Mouse (Mus musculus) cerebellum, adult 2 months (tissue): Measurements from ENCODE around the gene Ttll11. TPM values are rescaled to one million over a fixed set of nuclear protein-coding genes. Genes with fewer than 3 reads are reported as not detected.

Experiments
- DNase-seq, 2 experiments: peaks; one replicate each; pipeline ENCODE4 v3.0.0; 2021
- H3K27ac ChIP-seq: fragments of 200-500 bp; 2 replicates; pipeline ENCODE4 v1.5.1; 2012; ENCODE audit warnings: low read length, control low read depth, inconsistent platforms; ENCODE audit not compliant: insufficient read depth
- H3K27me3 ChIP-seq: fragments of 200-500 bp; 2 replicates; pipeline ENCODE4 v1.6.1; 2012; ENCODE audit warnings: inconsistent platforms, mild to moderate bottlenecking, low read length, moderate library complexity; ENCODE audit not compliant: control insufficient read depth, insufficient read depth
- H3K4me1 ChIP-seq: fragments of 200-500 bp; 2 replicates; pipeline ENCODE4 v1.6.1; 2011; ENCODE audit warnings: low read length; ENCODE audit not compliant: control insufficient read depth, insufficient read depth
- H3K4me3 ChIP-seq: fragments of 200-500 bp; replicated peaks from 2 replicates; pipeline ENCODE3; 2011; ENCODE audit warnings: mild to moderate bottlenecking, low read depth, low read length, control low read depth; ENCODE audit not compliant: insufficient read depth
- CTCF ChIP-seq: fragments of 200-500 bp; IDR thresholded peaks from 2 replicates; pipeline ENCODE4 v1.5.1; 2011; ENCODE audit warnings: low read depth, mild to moderate bottlenecking, control low read depth, low read length, moderate library complexity, borderline replicate concordance; ENCODE audit not compliant: insufficient read depth
- POLR2A ChIP-seq: fragments of 200-500 bp; IDR thresholded peaks from 2 replicates; pipeline ENCODE4 v1.6.1; 2011; ENCODE audit warnings: low read length, control low read depth, borderline replicate concordance; ENCODE audit not compliant: insufficient read depth
- WGBS: fragments of 180-500 bp; shearing (Covaris S2); methylation state at CpG from one replicate; pipeline ENCODE4 v1.1.7; 2018; 5-methylcytosine and 5-hydroxymethylcytosine counted together
- polyA plus RNA-seq: library from polyadenylated mRNA; depleted of rRNA; stranded (reverse); fragments of >200 nt; gene quantifications from 2 replicates; pipeline ENCODE4 v1.2.3, GENCODE M21; 2012

The Ttll11 gene
- polyA plus RNA-seq, 1 experiment = 21.4 TPM

GRCm38 (mm10) chr2:35760867-35761266 lies 218.8 kb downstream of the Ttll11 start:
- H3K4me3 ChIP-seq = no peak overlapping the region
- DNase-seq = no peak
- H3K27me3 ChIP-seq = no peaks in the 10 kb centered on the region
- H3K27ac ChIP-seq = peak overlapping the region; percentile 63
- TF ChIP-seq POLR2A = no peak
- TF ChIP-seq CTCF = no peak
- H3K4me1 ChIP-seq = peaks cover 15% of the 10 kb centered on the region

GRCm38 (mm10) chr2:35760352-35760751 lies 219.4 kb downstream of the Ttll11 start:
- peak overlapping the region; percentile 63 for H3K27ac ChIP-seq
- TF ChIP-seq CTCF = no peak
- no peak for TF ChIP-seq POLR2A
- H3K4me1 ChIP-seq = peaks cover 19% of the 10 kb centered on the region
- peak in 1 of 2 experiments; percentile 45 for DNase-seq
- no peaks in the 10 kb centered on the region for H3K27me3 ChIP-seq
- no peak overlapping the region for H3K4me3 ChIP-seq
- 35% methylated on average over 8 of the region's 8 CpGs for WGBS

- Histone ChIP-seq H3K4me1 (peaks cover 49% of the 10 kb centered on the region), H3K27me3 (no peaks in the 10 kb centered on the region), H3K4me3 (no peak overlapping the region), H3K27ac (0 out of 2 replicates have a peak overlapping the region, but pooled peaks have one; percentile 18)
- no peak for DNase-seq
- TF ChIP-seq POLR2A (no peak), CTCF (no peak)
- 46% methylated on average over 7 of the region's 7 CpGs for WGBS
Observed at GRCm38 (mm10) chr2:35756467-35756866, 223.2 kb downstream of the Ttll11 start.

DNA sequence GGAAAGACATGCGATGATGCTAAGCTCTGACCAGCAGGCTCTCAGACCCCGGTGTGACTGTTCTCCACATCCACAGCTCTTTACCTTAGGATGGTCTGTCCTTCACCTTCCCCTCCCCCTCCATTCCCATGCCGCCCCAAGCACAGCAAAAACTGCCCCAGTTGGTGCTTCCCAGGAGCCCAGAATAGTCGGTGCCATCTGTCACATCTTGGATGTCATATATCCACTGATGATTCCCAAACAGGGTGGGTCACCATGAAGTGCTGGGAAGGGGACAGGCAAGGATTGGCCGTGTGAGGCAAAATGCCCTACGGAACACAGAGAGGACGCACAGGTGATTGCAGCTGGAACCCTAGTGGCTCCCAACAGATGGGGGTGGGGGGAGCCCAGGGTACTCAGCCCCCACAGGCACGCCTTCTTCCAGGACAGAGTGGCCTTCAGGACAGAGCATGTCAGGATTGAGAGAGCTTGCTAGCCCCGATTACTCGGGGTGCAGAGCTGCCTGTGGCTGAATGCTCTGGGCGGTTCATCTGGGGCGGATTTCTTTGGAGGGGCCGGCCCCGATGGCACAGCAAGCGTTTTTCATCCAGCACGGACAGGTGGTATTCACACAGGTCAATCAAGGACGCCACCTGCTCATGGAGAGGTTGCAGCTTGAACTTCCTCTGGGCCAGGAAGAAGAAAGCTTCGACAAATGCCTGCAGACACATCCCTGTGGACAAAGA lies 227.8 kb downstream of the Ttll11 start:
- Histone ChIP-seq H3K4me3 (no peak overlapping the region), H3K27me3 (no peaks in the 10 kb centered on the region), H3K27ac (peak overlapping the region; percentile 83), H3K4me1 (peaks cover 86% of the 10 kb centered on the region)
- TF ChIP-seq CTCF = no peak
- TF ChIP-seq POLR2A = no peak; the same call in 1 of the 2 replicates
- WGBS = 14% methylated on average over 18 of the region's 18 CpGs
- peak; percentile 72 to 81 for DNase-seq

DNA sequence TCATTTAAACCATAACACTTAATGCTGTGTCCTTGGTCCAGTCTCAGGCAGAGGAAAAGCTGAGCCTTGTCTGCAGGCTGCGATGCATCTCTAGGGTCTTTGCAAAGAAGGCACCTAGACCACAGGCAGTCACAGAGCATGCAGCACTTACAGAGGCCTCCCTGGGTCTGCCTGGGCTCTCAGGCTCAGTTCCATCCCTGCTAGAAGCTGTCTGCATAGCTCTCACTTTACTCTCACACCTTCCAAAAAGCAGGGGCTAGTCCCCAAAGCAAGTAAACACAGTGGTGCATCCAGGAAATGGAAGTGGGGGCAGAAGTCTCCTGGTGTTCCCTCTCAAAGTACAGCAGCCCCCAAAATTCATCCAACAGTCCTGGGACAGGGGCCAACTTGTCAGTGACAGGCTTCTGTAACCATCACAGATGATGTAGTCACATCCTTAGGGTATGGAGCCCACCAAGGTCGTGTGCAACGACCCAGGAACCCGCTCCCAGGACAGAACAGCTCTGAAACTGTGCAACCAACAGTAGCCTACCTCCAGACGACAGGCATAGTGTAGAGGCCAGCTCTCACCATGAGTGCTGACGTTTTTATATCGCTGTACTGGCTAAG lies 229.1 kb downstream of the Ttll11 start:
- Histone ChIP-seq H3K27me3 (no peaks in the 10 kb centered on the region), H3K4me1 (peaks cover 86% of the 10 kb centered on the region), H3K27ac (peak overlapping the region; percentile 83), H3K4me3 (no peak overlapping the region)
- TF ChIP-seq POLR2A (no peak), CTCF (no peak)
- DNase-seq = no peak
- WGBS = 51% methylated on average over 7 of the region's 7 CpGs

DNA sequence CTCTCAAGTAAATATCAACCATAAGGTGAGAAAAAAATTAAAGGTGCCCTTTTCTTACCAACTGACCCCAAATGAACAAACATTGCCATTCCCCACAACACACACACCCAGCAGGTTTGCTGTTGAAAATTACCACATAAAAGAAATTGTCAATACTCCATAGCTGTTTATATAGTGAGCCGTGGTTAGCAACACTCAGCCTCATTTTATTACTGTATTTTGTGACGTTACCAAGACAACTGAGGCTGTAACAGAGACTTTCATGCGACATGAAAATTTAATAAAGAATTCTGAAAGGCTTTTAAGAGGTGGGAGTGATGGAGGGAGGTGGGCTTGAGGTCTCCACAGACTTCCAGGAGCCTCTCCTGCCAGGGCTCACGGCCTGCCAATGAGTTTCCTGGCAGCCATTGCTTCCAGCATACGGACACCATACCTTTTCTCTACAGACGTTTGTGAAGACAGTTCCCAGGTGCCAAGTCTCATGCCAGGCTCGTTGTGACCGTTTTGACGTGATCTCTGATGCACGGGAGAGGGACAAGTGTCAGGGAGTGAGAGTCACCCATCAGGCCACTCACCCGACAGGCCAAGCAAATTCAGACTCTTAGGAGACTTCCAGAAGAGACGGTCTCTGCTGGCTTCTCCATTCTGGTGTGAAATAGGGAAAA lies 232.2 kb downstream of the Ttll11 start:
- WGBS = 21% methylated on average over 12 of the region's 12 CpGs
- H3K27ac ChIP-seq = peak overlapping the region; percentile 93

DNA sequence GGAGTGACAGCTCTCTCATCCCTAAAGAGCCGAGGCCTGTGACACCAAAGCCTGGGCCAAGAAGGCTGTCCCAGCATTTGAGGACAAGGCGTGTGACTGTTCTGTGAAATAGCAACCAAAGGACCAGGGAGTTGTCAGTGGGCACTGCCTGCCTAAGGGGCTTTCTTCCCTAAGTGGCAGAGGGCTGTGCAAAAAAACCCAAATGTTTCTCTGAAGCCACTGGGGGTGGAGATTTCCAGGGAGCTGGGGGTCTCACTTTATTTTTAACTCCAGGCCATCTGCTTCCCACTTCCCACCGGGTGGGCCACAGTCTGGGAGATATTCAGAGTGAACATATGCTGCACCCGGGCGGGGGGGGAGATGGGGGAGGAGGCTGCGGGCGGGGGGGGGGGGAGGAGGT lies 233.1 kb downstream of the Ttll11 start:
- TF ChIP-seq CTCF (no peak), POLR2A (0 out of 2 replicates have a peak, but pooled peaks have one; percentile 4)
- peak; percentile 77 to 83 for DNase-seq
- Histone ChIP-seq H3K27me3 (no peaks in the 10 kb centered on the region), H3K27ac (peak overlapping the region; percentile 95), H3K4me3 (no peak overlapping the region), H3K4me1 (peaks cover 75% of the 10 kb centered on the region)
- 6% methylated on average over 5 of the region's 7 CpGs for WGBS

More for the DNA sequence above, 232.2 kb downstream of the Ttll11 start:
- no peak overlapping the region for H3K4me3 ChIP-seq
- no peak for TF ChIP-seq CTCF
- no peak for TF ChIP-seq POLR2A
- peak; percentile 67 to 77 for DNase-seq
- no peaks in the 10 kb centered on the region for H3K27me3 ChIP-seq
- H3K4me1 ChIP-seq = peaks cover 84% of the 10 kb centered on the region

DNA sequence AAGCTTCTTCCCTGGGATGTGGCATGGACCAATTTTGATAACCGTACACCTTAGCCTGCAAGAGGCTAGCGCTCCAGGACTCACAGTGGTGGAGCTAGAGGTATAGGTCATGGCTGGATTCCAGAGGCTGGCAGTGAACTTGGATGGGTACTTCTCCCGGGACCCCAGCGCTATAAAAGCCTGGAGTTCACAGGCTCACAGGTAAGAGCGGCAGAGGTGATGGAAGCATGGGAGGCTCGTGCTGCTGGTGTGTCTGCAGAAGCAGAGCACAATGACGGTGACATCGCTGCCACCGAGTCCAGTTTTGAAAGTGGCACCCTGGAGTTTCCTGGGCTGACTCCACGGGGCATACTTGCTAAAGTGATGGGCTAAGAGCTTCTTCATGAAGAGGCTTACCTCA lies 233.8 kb downstream of the Ttll11 start:
- Histone ChIP-seq H3K4me3 (no peak overlapping the region), H3K27ac (peak overlapping the region; percentile 95), H3K27me3 (no peaks in the 10 kb centered on the region), H3K4me1 (peaks cover 68% of the 10 kb centered on the region)
- 26% methylated on average over 10 of the region's 10 CpGs for WGBS
- DNase-seq = peak in 1 of 2 experiments; percentile 45
- TF ChIP-seq POLR2A = no peak
- no peak for TF ChIP-seq CTCF
